Mouse (Mus musculus) liver, embryonic 14.5 days (tissue): ENCODE data around the gene Scgb1b27.
"Not testable (repeated sequence)": the region's sequence is repeated elsewhere in the genome, so short reads cannot be mapped to it uniquely, and the experiment has no call there.

Source experiments
- CTCF ChIP-seq: IDR thresholded peaks from 2 replicates; pipeline ENCODE4 v1.5.1; 2016; ENCODE audit warnings: antibody characterized with exemption, low read depth, control low read depth
- EP300 ChIP-seq: IDR thresholded peaks from 2 replicates; pipeline ENCODE4 v1.6.1; 2016; ENCODE audit warnings: antibody characterized with exemption, low read depth

DNA sequence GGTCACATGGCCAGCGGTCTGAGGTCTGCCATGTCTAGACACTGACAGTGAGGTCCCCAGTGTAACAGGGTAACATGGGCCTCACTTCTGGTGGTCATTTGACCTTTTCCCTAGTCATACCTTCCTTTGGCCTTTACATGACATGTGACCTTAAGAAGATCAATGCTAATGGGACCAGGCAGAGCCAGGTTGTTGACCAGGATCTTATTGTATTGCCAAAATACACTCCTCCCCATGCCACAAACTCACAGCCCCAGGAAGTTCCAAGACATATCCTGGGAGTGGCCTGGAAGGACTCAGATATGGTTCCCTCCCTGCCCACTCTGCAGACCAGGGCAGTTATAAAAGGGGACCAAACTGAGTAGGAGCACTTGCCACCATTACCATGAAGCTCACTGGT is at the start of gene Scgb1b27:
- TF ChIP-seq CTCF, EP300: not testable (repeated sequence)
